Mouse (Mus musculus) forebrain, embryonic 14.5 days (tissue): Measurements from ENCODE around the gene Scrt2. TPM values are rescaled to one million over a fixed set of nuclear protein-coding genes. Genes with fewer than 3 reads are reported as not detected.

Experiments
- ATAC-seq: fragments of 200-750 bp; cut with Nextera tagmentation; 2 replicates; pipeline ENCODE4 v1.8.0; 2017; ENCODE audit warnings: mild to moderate bottlenecking, moderate library complexity
- DNase-seq: peaks from one replicate; pipeline ENCODE4 v3.0.0-alpha.2; 2015; ENCODE audit warnings: low spot score
- H3K27ac ChIP-seq: fragments of 300-500 bp; sonication (generic); 2 replicates; pipeline ENCODE4 v1.5.1; 2014; ENCODE audit warnings: low read depth, mild to moderate bottlenecking, control low read depth, low read length, moderate library complexity
- H3K27me3 ChIP-seq: fragments of 300-500 bp; sonication (generic); replicated peaks from 2 replicates; pipeline ENCODE4 v1.6.1; 2014; ENCODE audit warnings: low read length, control low read depth, mixed read lengths; ENCODE audit not compliant: control insufficient read depth, insufficient read depth
- H3K36me3 ChIP-seq: fragments of 300-500 bp; sonication (generic); 2 replicates; pipeline ENCODE4 v1.6.1; 2014; ENCODE audit warnings: low read length, control low read depth; ENCODE audit not compliant: control insufficient read depth, insufficient read depth
- H3K4me1 ChIP-seq: fragments of 300-500 bp; sonication (generic); 2 replicates; pipeline ENCODE4 v1.6.1; 2014; ENCODE audit warnings: antibody characterized with exemption, low read length, control low read depth; ENCODE audit not compliant: control insufficient read depth, insufficient read depth
- H3K4me2 ChIP-seq: fragments of 300-500 bp; sonication (generic); 2 replicates; pipeline ENCODE4 v1.6.1; 2014; ENCODE audit warnings: mild to moderate bottlenecking, control low read depth, low read length
- H3K4me3 ChIP-seq: fragments of 300-500 bp; sonication (generic); 2 replicates; pipeline ENCODE4 v1.5.1; 2014; ENCODE audit warnings: low read depth, low read length, control low read depth
- H3K9ac ChIP-seq: fragments of 300-500 bp; sonication (generic); 2 replicates; pipeline ENCODE4 v1.6.1; 2014; ENCODE audit warnings: mild to moderate bottlenecking, low read length, control low read depth, moderate library complexity
- H3K9me3 ChIP-seq: fragments of 300-500 bp; sonication (generic); replicated peaks from 2 replicates; pipeline ENCODE4 v1.6.1; 2016; ENCODE audit warnings: low read length, control low read depth, mixed read lengths; ENCODE audit not compliant: control insufficient read depth
- WGBS: fragments of 180-500 bp; shearing (Covaris S2); extraction: QIAGEN DNeasy Blood & Tissue Kit; methylation state at CpG from one replicate; pipeline ENCODE4 v1.1.7; 2014; 5-methylcytosine and 5-hydroxymethylcytosine counted together
- polyA plus RNA-seq: library from polyadenylated mRNA; unstranded; fragments of >200 nt; fragmentation: Nextera tagmentation; extraction: Ambion mirVana; gene quantifications from 2 replicates; pipeline ENCODE4 v1.2.1, GENCODE M21; 2014

Gene Scrt2
- polyA plus RNA-seq, 1 experiment from 2014 or later: 16.1 TPM

DNA sequence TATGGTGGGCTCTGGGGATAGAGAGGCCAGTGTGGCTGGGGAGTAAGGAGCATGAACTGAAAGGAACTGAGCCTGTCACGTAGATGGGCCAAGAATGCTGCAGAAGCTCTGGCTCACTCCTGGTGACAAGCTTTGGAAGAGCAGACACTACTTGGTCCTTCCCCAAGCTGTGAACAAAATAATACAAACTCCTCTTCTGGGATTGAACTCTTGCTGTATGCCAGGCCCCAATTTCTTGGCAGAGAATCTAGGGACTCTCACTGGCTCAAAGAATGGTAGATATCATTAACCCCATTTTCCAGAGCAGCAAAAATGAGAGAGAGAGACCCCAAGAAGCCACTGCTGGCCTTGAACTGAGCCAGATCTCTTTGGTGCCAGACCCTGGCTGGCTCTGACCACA, 60.2 kb downstream of the Scrt2 start:
- Histone ChIP-seq H3K9ac (peak overlapping the region; percentile 26; the same call in 1 of the 2 replicates), H3K27ac (no peak overlapping the region), H3K36me3 (no peaks in the 10 kb centered on the region), H3K4me3 (no peak overlapping the region), H3K27me3 (peaks cover 28% of the 10 kb centered on the region), H3K4me1 (peaks cover 21% of the 10 kb centered on the region), H3K4me2 (peak overlapping the region; percentile 48), H3K9me3 (no peaks in the 10 kb centered on the region)
- WGBS: 22% methylated on average over 1 of the region's 1 CpGs
- ATAC-seq (no peak), DNase-seq (no peak)

DNA sequence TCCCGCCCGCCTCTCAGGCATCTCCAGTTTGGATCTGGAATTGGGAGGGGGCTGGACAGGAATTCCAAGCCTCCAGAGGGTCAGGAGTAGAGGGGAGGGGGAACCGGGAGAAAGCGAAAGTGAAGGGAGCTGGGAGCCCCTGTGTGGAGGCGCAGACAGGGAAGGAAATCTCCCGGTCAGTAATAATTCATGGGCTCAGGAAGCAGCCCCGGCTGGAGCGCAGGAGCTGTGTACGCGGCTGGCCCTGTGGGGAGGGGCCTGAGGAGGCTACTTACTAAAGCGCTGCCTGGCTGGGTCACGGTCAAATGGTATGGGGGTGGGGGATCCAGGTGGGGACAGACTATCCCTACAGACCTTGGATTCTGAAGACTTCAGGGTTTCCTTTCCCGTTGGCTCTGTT, 60.7 kb downstream of the Scrt2 start:
- Histone ChIP-seq H3K4me2 (peak overlapping the region; percentile 48), H3K36me3 (no peaks in the 10 kb centered on the region), H3K4me3 (peak overlapping the region; percentile 13; the same call in 1 of the 2 replicates), H3K9ac (peak overlapping the region; percentile 26; the same call in 1 of the 2 replicates), H3K27me3 (peaks cover 28% of the 10 kb centered on the region), H3K27ac (no peak overlapping the region), H3K9me3 (no peaks in the 10 kb centered on the region), H3K4me1 (peaks cover 21% of the 10 kb centered on the region)
- ATAC-seq: no peak
- WGBS: 2% methylated on average over 13 of the region's 13 CpGs
- no peak for DNase-seq

DNA sequence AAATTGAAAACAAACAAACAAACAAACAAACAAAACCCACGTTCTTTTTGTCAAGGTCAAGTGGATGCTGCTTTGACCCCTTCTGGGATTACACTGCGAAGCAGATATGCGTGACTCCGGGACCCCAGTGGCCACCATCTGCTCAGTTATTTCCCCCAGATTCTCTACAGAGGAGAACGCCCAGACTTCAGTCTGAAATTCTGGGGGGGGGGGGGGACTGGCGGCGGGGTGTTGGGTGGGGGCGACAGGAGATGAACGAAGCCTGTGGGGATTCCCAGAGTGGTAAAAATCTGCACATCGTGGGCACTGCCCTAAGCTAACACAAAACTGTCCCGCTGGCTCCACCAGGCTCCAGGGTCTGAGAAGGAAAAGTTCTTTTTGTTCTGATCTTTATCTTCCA, 61.2 kb downstream of the Scrt2 start:
- peak overlapping the region; percentile 48 for H3K4me2 ChIP-seq
- DNase-seq: no peak
- ATAC-seq: no peak
- H3K9me3 ChIP-seq: no peaks in the 10 kb centered on the region
- H3K9ac ChIP-seq: no peak overlapping the region
- H3K27ac ChIP-seq: no peak overlapping the region
- WGBS: 6% methylated on average over 11 of the region's 11 CpGs
- H3K4me1 ChIP-seq: peaks cover 21% of the 10 kb centered on the region
- no peak overlapping the region for H3K4me3 ChIP-seq
- peaks cover 28% of the 10 kb centered on the region for H3K27me3 ChIP-seq
- H3K36me3 ChIP-seq: no peaks in the 10 kb centered on the region

DNA sequence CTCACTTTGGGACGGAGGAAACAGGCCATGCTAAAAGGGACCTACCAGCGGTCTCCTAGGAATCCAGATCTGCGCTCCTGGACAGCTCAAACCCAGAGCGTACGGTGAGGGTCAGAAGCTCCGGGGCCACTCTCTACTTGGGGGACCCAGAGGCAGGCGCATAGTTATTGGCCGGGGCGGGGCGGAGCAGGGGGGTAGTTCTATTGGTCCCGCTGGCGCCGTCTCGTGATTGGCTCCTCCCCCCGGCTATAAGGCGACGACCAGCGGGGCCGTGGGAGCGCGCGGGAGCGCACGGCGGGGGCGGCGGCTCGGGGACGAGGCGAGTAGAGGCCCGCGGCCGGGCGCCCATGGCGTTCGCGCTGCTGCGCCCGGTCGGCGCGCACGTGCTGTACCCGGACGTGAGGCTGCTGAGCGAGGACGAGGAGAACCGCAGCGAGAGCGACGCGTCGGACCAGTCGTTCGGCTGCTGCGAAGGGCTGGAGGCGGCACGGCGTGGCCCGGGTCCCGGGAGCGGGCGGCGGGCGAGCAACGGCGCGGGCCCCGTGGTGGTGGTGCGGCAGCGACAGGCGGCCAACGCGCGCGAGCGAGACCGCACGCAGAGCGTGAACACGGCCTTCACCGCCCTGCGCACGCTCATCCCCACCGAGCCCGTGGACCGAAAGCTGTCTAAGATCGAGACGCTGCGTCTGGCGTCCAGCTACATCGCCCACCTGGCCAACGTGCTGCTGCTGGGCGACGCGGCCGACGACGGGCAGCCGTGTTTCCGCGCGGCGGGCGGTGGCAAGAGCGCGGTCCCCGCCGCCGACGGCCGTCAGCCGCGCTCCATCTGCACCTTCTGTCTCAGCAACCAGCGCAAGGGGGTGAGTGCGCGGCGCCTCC, 62.2 kb downstream of the Scrt2 start, which contains the start of gene Tcf15:
Gene Tcf15, plus strand, starts transcription at position 283 of the 879 bp plus-strand sequence.
- Histone ChIP-seq H3K36me3 (no peaks in the 10 kb centered on the region), H3K4me2 (peak within 1 kb of the TSS; percentile 72), H3K27ac (no peak within 1 kb of the TSS), H3K9me3 (no peaks in the 10 kb centered on the region), H3K4me1 (peaks cover 21% of the 10 kb centered on the region), H3K9ac (peak within 1 kb of the TSS; percentile 40), H3K27me3 (peaks cover 28% of the 10 kb centered on the region), H3K4me3 (peak within 1 kb of the TSS; percentile 46)
- DNase-seq (peak; percentile 67), ATAC-seq (peak; percentile 76)
- under 1% methylated on average over 101 of the region's 118 CpGs for WGBS

DNA sequence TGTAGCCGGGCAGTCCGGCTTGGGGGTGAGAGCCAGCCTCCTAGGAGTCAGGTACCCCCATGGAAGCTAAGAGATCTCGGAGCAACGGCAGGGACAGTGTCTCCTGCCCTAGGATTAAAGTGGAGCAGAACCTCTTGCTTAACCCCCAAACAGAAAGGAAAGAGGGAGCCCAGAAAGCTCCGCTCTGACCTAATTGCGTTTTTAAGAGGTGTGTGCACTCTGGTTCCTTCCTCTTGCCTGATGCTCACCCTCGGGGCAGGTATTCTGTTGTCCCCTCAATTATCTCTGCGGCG, 62.8 kb downstream of the Scrt2 start:
- Histone ChIP-seq H3K9me3 (no peaks in the 10 kb centered on the region), H3K36me3 (no peaks in the 10 kb centered on the region), H3K27ac (no peak overlapping the region), H3K4me1 (peaks cover 21% of the 10 kb centered on the region), H3K4me2 (peak overlapping the region; percentile 72), H3K4me3 (peak overlapping the region; percentile 46), H3K27me3 (peaks cover 28% of the 10 kb centered on the region), H3K9ac (peak overlapping the region; percentile 40)
- WGBS: 24% methylated on average over 9 of the region's 9 CpGs
- ATAC-seq (no peak), DNase-seq (no peak)

DNA sequence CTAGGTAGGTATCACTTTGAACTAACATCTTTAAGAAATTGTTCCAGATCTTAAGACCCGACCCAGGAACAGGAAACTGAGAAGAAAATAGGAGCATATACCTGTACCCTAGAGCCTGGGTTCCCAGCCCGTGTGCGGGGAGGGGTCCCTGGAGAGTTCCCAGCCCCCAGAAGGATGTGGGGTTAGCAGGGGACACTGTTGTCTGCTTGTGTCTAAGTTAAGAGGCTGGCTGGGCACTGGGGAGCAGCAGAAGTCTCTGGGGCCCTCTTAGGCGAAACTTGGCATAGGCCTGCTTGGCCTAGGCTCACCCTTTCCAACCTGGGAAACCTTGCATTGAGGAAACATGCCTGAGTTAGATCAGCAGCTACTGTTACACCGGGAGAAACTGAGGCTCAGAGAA, 63.2 kb downstream of the Scrt2 start:
- 66% methylated on average over 5 of the region's 5 CpGs for WGBS
- Histone ChIP-seq H3K4me2 (0 out of 2 replicates have a peak overlapping the region, but pooled peaks have one; percentile 72), H3K36me3 (no peaks in the 10 kb centered on the region), H3K9ac (no peak overlapping the region), H3K4me3 (no peak overlapping the region), H3K27me3 (peaks cover 28% of the 10 kb centered on the region), H3K4me1 (peaks cover 21% of the 10 kb centered on the region), H3K27ac (no peak overlapping the region), H3K9me3 (no peaks in the 10 kb centered on the region)
- no peak for ATAC-seq
- no peak for DNase-seq

Other genes with a start within 250 kb of the Scrt2 start
- 0.17 TPM in 1 of 2 replicates, not detected in the other for gene Rspo4, start 238.6 kb upstream of the Scrt2 start, polyA plus RNA-seq
- 0.21 TPM in 1 of 2 replicates, not detected in the other for gene Angpt4, start 170.3 kb upstream of the Scrt2 start, polyA plus RNA-seq
- gene Fam110a, start 101.3 kb upstream of the Scrt2 start, polyA plus RNA-seq: 64.5 and 68.8 TPM in 2 replicates
- 0.72 and 1.1 TPM in 2 replicates for gene Slc52a3, start 85.0 kb upstream of the Scrt2 start, polyA plus RNA-seq
- gene Srxn1, start 24.0 kb downstream of the Scrt2 start, polyA plus RNA-seq: 11.8 and 12.0 TPM in 2 replicates
- gene Tcf15, start 62.0 kb downstream of the Scrt2 start, polyA plus RNA-seq: 1.1 and 1.7 TPM in 2 replicates
- 162 and 168 TPM in 2 replicates for gene Csnk2a1, start 145.3 kb downstream of the Scrt2 start, polyA plus RNA-seq
- gene Tbc1d20, start 212.3 kb downstream of the Scrt2 start, polyA plus RNA-seq: 18.4 and 20.2 TPM in 2 replicates